Mouse (Mus musculus) limb, embryonic 15.5 days (tissue): Measurements from ENCODE around the gene Hist1h4b. TPM values are rescaled to one million over a fixed set of nuclear protein-coding genes. Genes with fewer than 3 reads are reported as not detected.
A peak's percentile ranks its signal among the peaks of the same experiment; 100 is the strongest.

Experiments
- ATAC-seq: fragments of 200-750 bp; cut with Nextera tagmentation; 2 replicates; pipeline ENCODE4 v1.8.0; 2017; ENCODE audit warnings: low read depth, moderate TSS enrichment; ENCODE audit not compliant: insufficient number of reproducible peaks, low FRiP score, low TSS enrichment
- H3K27ac ChIP-seq: fragments of 300-500 bp; sonication (generic); 2 replicates; pipeline ENCODE4 v1.5.1; 2015; ENCODE audit warnings: moderate library complexity, mild to moderate bottlenecking, inconsistent platforms
- H3K27me3 ChIP-seq: fragments of 300-500 bp; sonication (generic); 2 replicates; pipeline ENCODE4 v1.6.1; 2015; ENCODE audit warnings: inconsistent platforms
- H3K36me3 ChIP-seq: fragments of 300-500 bp; sonication (generic); 2 replicates; pipeline ENCODE4 v1.6.1; 2015; ENCODE audit warnings: inconsistent platforms
- H3K4me1 ChIP-seq: fragments of 300-500 bp; sonication (generic); 2 replicates; pipeline ENCODE4 v1.6.1; 2015; ENCODE audit warnings: inconsistent platforms
- H3K4me2 ChIP-seq: fragments of 300-500 bp; sonication (generic); 2 replicates; pipeline ENCODE4 v1.6.1; 2015; ENCODE audit warnings: mild to moderate bottlenecking, inconsistent platforms
- H3K4me3 ChIP-seq: fragments of 300-500 bp; sonication (generic); 2 replicates; pipeline ENCODE4 v1.5.1; 2015; ENCODE audit warnings: mild to moderate bottlenecking, inconsistent platforms
- H3K9ac ChIP-seq: fragments of 300-500 bp; sonication (generic); 2 replicates; pipeline ENCODE4 v1.6.1; 2015; ENCODE audit warnings: inconsistent platforms
- H3K9me3 ChIP-seq: fragments of 300-500 bp; sonication (generic); 2 replicates; pipeline ENCODE4 v1.6.1; 2016; ENCODE audit warnings: inconsistent platforms
- WGBS: fragments of 180-500 bp; shearing (Covaris S2); methylation state at CpG from one replicate; pipeline ENCODE4 v1.1.7; 2015; 5-methylcytosine and 5-hydroxymethylcytosine counted together
- polyA plus RNA-seq: library from polyadenylated mRNA; unstranded; fragments of >200 nt; fragmentation: Nextera tagmentation; extraction: Ambion mirVana; gene quantifications from 2 replicates; pipeline ENCODE4 v1.2.1, GENCODE M21; 2015

Hist1h4b gene
- polyA plus RNA-seq, 1 experiment from 2014 or later = 4.5 TPM

DNA sequence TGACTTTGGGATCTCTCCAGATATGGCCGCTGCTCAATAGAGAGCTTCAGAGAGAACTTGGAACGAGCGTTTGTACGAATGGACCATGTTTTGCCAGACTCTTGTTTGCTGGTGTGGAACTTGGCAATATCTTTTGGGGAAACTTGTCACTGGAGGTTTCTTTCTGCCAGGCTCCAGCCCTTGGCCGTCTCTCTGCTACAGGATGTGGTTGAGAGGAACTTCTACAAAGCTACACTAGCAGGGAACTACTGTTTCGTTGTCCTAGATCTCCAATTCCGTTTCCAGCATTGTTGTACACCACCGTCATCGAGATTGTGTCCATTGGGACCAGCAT lies 27.7 kb upstream of the Hist1h4b start:
- 87% methylated on average over 9 of the region's 9 CpGs for WGBS
- no peak overlapping the region for H3K4me3 ChIP-seq
- no peaks in the 10 kb centered on the region for H3K36me3 ChIP-seq
- H3K27me3 ChIP-seq = no peaks in the 10 kb centered on the region
- no peak overlapping the region for H3K9ac ChIP-seq
- H3K27ac ChIP-seq = no peak overlapping the region
- no peak for ATAC-seq
- H3K4me1 ChIP-seq = no peaks in the 10 kb centered on the region
- H3K4me2 ChIP-seq = no peak overlapping the region
- H3K9me3 ChIP-seq = no peaks in the 10 kb centered on the region

DNA sequence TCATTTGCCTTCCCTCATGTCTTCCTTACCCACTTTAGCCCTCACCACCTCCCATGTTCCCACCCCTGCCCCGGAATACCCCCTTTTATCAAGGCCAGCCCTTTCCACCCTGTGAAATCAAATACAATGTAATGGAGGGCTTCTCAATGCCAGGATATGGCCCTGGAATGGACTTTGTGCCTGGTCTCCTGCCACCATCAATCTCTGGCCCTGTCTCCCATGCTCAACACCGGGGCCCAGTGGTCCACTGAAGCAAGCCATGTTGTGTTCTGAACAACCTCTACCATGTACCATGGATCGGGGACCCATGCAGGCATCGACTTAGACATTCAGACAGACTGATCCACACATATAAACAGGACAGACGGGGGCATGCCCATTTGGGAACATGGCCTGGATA lies 27.1 kb upstream of the Hist1h4b start:
- Histone ChIP-seq H3K27ac (no peak overlapping the region), H3K4me2 (no peak overlapping the region), H3K27me3 (no peaks in the 10 kb centered on the region), H3K9me3 (no peaks in the 10 kb centered on the region), H3K9ac (no peak overlapping the region), H3K36me3 (no peaks in the 10 kb centered on the region), H3K4me3 (no peak overlapping the region), H3K4me1 (no peaks in the 10 kb centered on the region)
- ATAC-seq = no peak
- WGBS = 94% methylated on average over 5 of the region's 5 CpGs

DNA sequence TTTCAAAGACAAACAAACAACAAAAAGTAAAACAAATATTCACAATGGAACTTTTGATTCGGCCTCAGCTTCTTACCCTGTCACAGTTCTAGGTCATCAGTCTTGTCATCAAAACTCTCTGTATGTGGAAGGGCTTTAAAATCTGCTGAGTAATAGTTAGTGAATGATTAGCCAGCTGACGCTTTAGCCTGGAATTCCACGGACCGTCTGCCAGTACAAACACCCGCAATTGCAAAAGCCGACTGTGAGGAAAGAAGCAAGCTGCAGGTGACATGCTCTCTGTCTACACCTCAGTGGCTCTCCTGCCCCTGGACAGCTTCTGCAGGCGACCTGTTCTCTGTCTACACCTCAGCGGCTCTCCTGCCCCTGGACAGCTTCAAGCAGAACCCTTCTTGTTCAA lies 26.3 kb upstream of the Hist1h4b start:
- H3K4me3 ChIP-seq = no peak overlapping the region
- no peaks in the 10 kb centered on the region for H3K9me3 ChIP-seq
- no peaks in the 10 kb centered on the region for H3K27me3 ChIP-seq
- no peak for ATAC-seq
- no peaks in the 10 kb centered on the region for H3K4me1 ChIP-seq
- no peaks in the 10 kb centered on the region for H3K36me3 ChIP-seq
- H3K27ac ChIP-seq = no peak overlapping the region
- H3K9ac ChIP-seq = no peak overlapping the region
- WGBS = 39% methylated on average over 8 of the region's 8 CpGs
- H3K4me2 ChIP-seq = no peak overlapping the region

DNA sequence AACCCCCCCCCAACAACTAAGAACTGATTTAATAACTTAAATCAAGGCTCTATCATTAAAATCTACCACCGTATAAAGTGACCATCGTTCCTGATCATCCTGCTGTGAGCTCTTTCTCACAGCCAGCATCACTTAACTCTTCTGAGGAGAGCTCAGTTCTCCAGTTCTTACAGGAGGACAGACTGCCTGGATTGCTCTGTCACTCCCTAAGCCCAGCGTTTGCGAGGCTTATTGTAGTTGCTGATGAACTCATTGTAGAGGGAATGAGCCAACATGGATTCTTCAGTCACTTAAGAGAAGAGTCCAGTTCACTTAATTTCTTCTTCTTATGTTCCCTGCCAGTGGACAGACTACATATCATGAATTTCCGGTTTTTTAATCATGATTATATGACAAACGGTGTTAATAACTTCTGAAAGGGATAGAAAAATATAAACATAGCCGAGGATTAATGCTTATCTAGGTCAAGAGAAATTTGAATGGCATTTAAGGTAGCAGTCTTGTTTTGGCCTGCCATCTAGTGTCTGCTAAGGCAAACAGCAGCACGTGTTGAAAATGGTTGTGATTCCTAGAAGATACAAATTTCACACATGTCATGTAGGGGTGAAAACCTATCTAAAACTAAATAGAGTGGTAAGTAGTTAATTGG lies 24.5 kb upstream of the Hist1h4b start:
- no peaks in the 10 kb centered on the region for H3K27me3 ChIP-seq
- no peaks in the 10 kb centered on the region for H3K9me3 ChIP-seq
- ATAC-seq = no peak
- no peak overlapping the region for H3K27ac ChIP-seq
- H3K4me3 ChIP-seq = no peak overlapping the region
- H3K36me3 ChIP-seq = no peaks in the 10 kb centered on the region
- no peak overlapping the region for H3K9ac ChIP-seq
- no peak overlapping the region for H3K4me2 ChIP-seq
- WGBS = 26% methylated on average over 8 of the region's 8 CpGs
- H3K4me1 ChIP-seq = no peaks in the 10 kb centered on the region

DNA sequence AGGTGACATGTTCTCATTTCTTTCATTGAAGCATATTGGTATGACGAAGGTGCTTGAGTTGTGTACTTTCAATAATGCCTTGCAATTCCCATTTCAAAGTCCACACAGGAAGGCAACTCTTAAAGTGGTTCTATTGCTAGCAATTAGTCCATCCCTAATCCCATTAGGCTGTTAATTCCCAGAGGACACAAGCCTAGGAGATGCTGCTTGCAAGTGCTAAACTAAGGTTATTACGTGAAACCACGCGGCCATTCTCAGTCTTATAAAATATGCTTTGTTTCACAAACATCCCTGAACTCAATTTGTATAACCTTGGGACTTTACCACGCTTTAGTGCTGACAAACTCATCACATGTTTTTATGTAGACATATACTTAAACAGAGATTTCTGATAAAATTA lies 19.7 kb upstream of the Hist1h4b start:
- Histone ChIP-seq H3K36me3 (no peaks in the 10 kb centered on the region), H3K27me3 (no peaks in the 10 kb centered on the region), H3K9ac (no peak overlapping the region), H3K4me2 (no peak overlapping the region), H3K9me3 (no peaks in the 10 kb centered on the region), H3K4me1 (peaks cover 11% of the 10 kb centered on the region; the same call in 1 of the 2 replicates), H3K27ac (no peak overlapping the region), H3K4me3 (no peak overlapping the region)
- WGBS = 85% methylated on average over 5 of the region's 5 CpGs
- ATAC-seq = no peak

DNA sequence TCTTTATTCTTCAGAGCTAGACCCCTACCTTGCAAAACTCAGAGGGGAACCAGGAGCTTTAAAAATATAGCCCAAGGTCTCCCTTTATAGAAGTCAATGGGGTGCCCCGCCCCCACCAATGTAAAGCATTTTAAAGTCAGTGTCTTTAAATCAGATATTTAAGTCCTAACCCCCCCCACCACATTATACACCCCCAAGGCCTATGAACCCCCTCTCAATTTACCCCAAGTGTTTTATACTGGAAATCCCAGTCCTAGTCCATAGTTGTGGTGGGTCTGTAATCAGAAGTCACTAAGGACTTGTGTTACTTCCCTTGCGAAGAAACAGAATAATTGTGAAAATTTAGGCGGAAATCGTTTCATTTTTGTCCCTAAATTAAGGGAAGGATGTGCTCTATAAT lies 18.8 kb upstream of the Hist1h4b start:
- peak overlapping the region; percentile 93 for H3K4me2 ChIP-seq
- ATAC-seq = no peak
- H3K9me3 ChIP-seq = no peaks in the 10 kb centered on the region

DNA sequence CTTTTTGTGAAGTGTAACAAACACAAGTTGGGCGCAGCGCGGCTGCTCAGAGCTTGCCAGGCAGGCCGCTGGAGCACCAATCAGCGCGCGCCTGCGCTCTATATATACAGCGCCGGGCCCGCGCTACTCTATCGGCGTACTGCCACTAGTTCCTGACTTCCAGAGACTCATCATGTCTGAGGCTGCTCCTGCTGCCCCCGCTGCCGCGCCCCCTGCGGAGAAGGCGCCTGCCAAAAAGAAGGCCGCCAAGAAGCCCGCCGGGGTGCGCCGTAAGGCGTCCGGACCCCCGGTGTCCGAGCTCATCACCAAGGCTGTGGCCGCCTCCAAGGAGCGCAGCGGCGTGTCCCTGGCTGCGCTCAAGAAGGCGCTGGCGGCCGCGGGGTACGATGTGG lies 18.1 kb upstream of the Hist1h4b start, which contains the start of gene Hist1h1c:
Hist1h1c (plus strand) TSS at position 132 of the 392 bp plus-strand sequence.
- Histone ChIP-seq H3K9ac (peak within 1 kb of the TSS; percentile 61), H3K36me3 (no peaks in the 10 kb centered on the region), H3K4me2 (peak within 1 kb of the TSS; percentile 93), H3K27ac (peak within 1 kb of the TSS; percentile 98), H3K4me1 (peaks cover 11% of the 10 kb centered on the region; the same call in 1 of the 2 replicates), H3K4me3 (peak within 1 kb of the TSS; percentile 57), H3K9me3 (no peaks in the 10 kb centered on the region), H3K27me3 (no peaks in the 10 kb centered on the region)
- peak; percentile 92 for ATAC-seq
- under 1% methylated on average over 38 of the region's 38 CpGs for WGBS

More for the DNA sequence above, 18.8 kb upstream of the Hist1h4b start:
- WGBS = 26% methylated on average over 4 of the region's 4 CpGs
- H3K4me1 ChIP-seq = peaks cover 11% of the 10 kb centered on the region; the same call in 1 of the 2 replicates
- no peaks in the 10 kb centered on the region for H3K36me3 ChIP-seq
- H3K27me3 ChIP-seq = no peaks in the 10 kb centered on the region
- H3K9ac ChIP-seq = no peak overlapping the region
- peak overlapping the region; percentile 98 for H3K27ac ChIP-seq
- H3K4me3 ChIP-seq = peak overlapping the region; percentile 57

DNA sequence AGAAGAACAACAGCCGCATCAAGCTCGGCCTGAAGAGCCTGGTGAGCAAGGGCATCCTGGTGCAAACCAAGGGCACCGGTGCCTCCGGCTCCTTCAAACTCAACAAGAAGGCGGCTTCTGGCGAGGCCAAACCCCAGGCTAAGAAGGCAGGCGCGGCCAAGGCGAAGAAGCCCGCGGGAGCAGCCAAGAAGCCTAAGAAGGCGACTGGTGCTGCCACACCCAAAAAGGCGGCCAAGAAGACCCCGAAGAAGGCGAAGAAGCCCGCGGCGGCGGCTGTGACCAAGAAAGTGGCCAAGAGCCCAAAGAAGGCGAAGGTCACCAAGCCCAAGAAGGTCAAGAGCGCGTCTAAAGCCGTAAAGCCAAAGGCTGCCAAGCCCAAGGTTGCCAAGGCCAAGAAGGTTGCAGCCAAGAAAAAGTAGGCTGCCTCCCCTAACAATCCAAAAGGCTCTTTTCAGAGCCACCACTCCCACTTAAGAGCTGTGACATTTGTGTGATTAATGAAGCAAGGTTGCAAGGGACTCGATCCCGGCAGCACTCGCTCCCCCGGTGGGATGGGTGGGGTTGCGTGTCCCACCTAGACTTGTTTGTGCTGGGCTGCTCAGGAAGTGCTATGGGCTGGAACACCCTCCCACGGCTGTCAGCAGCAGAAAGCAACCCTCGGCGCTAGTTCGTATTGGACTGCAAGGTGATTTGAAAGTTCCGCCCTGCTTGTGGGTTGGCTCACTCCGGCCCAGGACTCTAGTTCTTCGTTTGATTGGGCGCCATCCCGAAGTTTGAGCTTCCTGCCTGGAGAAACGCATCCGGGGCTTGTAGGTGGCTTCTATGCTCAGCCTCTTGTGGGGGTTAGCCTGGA lies 17.5 kb upstream of the Hist1h4b start:
- peak overlapping the region; percentile 57 for H3K4me3 ChIP-seq
- peak; percentile 94 for ATAC-seq
- peak overlapping the region; percentile 98 for H3K27ac ChIP-seq
- no peaks in the 10 kb centered on the region for H3K36me3 ChIP-seq
- no peaks in the 10 kb centered on the region for H3K9me3 ChIP-seq
- peak overlapping the region; percentile 93 for H3K4me2 ChIP-seq
- WGBS = under 1% methylated on average over 39 of the region's 39 CpGs
- no peaks in the 10 kb centered on the region for H3K27me3 ChIP-seq
- H3K4me1 ChIP-seq = peaks cover 11% of the 10 kb centered on the region; the same call in 1 of the 2 replicates
- H3K9ac ChIP-seq = peak overlapping the region; percentile 61

DNA sequence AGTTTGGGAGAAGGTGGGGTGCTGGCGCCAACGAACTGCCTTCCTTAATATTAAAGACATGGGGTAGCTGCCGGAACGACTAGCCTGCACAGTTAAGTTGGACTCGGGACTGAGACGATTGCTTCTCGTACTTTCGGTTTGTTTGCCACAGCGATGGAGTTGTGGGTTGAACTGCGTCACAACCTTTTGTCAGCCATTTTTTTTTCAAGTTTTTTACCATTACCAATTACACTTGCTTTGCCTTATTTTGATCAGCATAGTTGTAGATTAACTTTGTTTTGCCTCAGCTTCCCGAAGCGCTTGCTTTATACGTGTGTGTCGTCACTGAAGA lies 16.9 kb upstream of the Hist1h4b start:
- H3K4me1 ChIP-seq = peaks cover 11% of the 10 kb centered on the region; the same call in 1 of the 2 replicates
- under 1% methylated on average over 14 of the region's 14 CpGs for WGBS
- peak overlapping the region; percentile 57 for H3K4me3 ChIP-seq
- H3K27me3 ChIP-seq = no peaks in the 10 kb centered on the region
- H3K27ac ChIP-seq = peak overlapping the region; percentile 98
- ATAC-seq = peak; percentile 26
- H3K36me3 ChIP-seq = no peaks in the 10 kb centered on the region
- H3K4me2 ChIP-seq = peak overlapping the region; percentile 93
- H3K9ac ChIP-seq = peak overlapping the region; percentile 61
- H3K9me3 ChIP-seq = no peaks in the 10 kb centered on the region

DNA sequence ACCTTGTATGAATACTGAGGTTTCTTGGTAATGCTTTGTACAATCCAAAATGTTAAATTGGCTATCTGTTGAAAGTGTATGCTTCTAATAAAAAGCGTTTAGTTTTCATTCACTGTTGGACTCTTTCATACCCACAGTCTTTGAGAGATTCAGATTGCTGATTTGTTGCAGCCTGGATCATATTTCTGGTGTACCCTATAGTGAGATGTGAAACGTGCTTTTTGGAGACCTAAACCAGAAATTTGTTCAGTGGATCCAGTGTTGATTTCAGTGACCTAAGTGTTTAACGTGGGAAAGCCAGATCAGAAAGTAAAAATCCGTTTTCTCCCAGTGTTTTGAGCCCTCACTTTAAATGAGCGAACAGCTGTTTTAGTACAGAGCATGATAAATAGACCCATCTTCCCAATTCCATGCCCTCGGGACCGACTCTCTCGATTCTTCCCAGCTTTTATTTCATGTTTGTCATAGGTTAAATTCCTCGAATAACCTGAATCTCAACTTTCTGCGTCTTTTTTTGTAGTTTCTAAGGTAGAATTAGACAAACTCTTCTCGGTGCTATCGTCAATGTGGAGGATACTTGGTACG lies 16.5 kb upstream of the Hist1h4b start:
- H3K4me1 ChIP-seq = peaks cover 11% of the 10 kb centered on the region; the same call in 1 of the 2 replicates
- peak overlapping the region; percentile 57 for H3K4me3 ChIP-seq
- peak overlapping the region; percentile 98 for H3K27ac ChIP-seq
- H3K9me3 ChIP-seq = no peaks in the 10 kb centered on the region
- peak overlapping the region; percentile 93 for H3K4me2 ChIP-seq
- H3K27me3 ChIP-seq = no peaks in the 10 kb centered on the region
- 23% methylated on average over 13 of the region's 13 CpGs for WGBS
- peak overlapping the region; percentile 61 for H3K9ac ChIP-seq
- no peak for ATAC-seq
- H3K36me3 ChIP-seq = no peaks in the 10 kb centered on the region

DNA sequence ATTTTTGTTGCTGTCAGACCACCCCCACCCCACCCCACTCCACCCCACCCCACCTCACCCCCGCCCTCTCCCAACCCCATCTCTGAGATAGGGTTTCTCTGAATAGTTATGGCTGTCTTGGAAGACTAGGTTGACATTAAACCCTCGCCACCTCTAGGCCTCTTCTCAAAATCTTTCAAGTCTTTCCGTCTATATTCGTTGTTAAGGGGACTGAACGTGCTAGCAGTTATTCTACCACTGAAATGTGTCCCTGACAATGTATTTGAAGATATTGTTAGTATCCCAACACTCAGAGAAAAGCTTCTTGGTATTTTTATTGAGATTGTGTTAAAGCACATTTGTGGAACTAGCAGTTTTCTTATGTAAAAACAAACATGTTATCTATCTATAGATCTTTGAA lies 15.9 kb upstream of the Hist1h4b start:
- Histone ChIP-seq H3K4me3 (peak overlapping the region; percentile 57; the same call in 1 of the 2 replicates), H3K36me3 (no peaks in the 10 kb centered on the region), H3K4me2 (peak overlapping the region; percentile 93), H3K27ac (peak overlapping the region; percentile 98), H3K4me1 (peaks cover 11% of the 10 kb centered on the region; the same call in 1 of the 2 replicates), H3K9ac (no peak overlapping the region), H3K27me3 (no peaks in the 10 kb centered on the region), H3K9me3 (no peaks in the 10 kb centered on the region)
- no peak for ATAC-seq
- 56% methylated on average over 5 of the region's 5 CpGs for WGBS

DNA sequence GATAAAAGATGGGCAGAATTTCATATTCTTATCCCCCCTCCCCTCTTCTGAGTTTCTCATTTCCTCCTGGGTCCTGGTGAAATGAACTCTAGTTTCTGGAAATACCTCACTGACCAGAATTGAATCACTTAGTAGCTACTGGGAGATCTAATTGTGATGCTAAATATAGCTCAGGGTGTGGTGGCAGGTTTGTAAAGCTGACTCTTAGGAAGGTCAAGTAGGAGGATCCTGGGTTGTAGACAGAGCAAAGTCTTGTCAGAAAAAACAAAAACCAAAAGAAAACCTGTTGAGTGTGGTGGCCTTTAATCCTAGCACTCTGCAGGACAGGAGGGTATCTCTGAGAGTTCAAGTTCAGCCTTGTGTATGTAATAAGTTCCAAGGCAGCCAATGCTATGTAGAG lies 14.8 kb upstream of the Hist1h4b start:
- H3K27ac ChIP-seq = no peak overlapping the region
- no peak overlapping the region for H3K4me2 ChIP-seq
- peaks cover 11% of the 10 kb centered on the region; the same call in 1 of the 2 replicates for H3K4me1 ChIP-seq
- no peaks in the 10 kb centered on the region for H3K9me3 ChIP-seq
- no peak for ATAC-seq
- H3K27me3 ChIP-seq = no peaks in the 10 kb centered on the region
- H3K9ac ChIP-seq = no peak overlapping the region
- no peaks in the 10 kb centered on the region for H3K36me3 ChIP-seq
- H3K4me3 ChIP-seq = no peak overlapping the region
